Mouse (Mus musculus): ENCODE data around the gene Mucl1. TPM values are rescaled to one million over a fixed set of nuclear protein-coding genes. Genes with fewer than 3 reads are reported as not detected.

Gene Mucl1
- total RNA-seq (2023), result not detected

DNA sequence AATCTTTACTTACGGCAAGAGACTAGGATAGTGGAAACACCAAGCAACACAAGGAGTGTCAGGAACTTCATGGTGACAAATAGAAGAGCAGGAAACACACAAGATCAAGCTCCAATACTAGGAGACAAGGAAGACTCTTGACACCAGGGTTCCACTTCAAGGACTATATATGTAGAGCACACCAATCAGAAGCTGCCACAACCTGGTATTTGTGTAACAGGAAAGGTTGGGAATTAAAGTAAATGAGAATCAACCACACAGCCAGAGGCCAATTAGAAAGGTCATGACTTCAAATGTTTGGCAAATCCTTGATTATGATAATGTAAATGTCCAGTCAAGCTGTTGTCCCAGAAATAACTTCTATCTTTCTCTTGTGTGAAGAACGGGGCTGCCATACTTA is at the start of gene Mucl1:
Mucl1 (minus strand) TSS at position 101 of the 400 bp plus-strand sequence.

Other genes starting within 250 kb of the Mucl1 start
- gene Ppp1r1a, start 217.5 kb downstream of the Mucl1 start, total RNA-seq (2023), result not detected
- not detected for gene Glycam1, start 190.4 kb downstream of the Mucl1 start, total RNA-seq (2023)
- gene Mucl2, start 143.8 kb upstream of the Mucl1 start, total RNA-seq (2023), result not detected